Mouse (Mus musculus): ENCODE data around the gene Rbm8a.

DNA sequence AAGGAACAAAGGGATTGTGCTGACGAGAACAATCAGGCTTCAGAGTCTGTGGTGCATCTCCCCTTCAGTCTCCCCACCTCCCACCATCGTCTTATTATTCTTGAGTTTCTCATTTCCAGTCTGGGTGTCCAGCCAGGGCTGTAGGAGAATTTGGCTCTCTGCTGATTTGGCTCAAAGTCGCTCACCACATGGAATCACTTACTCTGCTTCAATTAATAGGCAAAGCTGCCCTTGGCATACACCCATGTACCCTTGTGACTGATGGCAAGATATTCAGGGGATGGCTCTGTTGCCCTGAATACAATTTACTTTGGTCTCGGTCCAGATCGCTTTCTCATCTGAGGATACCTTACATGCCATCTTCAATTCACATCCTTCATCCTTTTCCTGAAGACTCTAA, 26.4 kb upstream of the Rbm8a start:
- no peak for TF ChIP-seq POLR2A (IDR thresholded peaks at IDR 0.05; ENCODE audit: low read depth, low read length)
- TF ChIP-seq CTCF (IDR thresholded peaks at IDR 0.05; ENCODE audit: borderline replicate concordance, insufficient read depth, low read length), result no peak
